Mouse (Mus musculus): ENCODE data around the gene Celf1. TPM values are rescaled to one million over a fixed set of nuclear protein-coding genes. Genes with fewer than 3 reads are reported as not detected.

The Celf1 gene
- total and polyA plus RNA-seq, 3 experiments: 29.7 to 69.7 (median 52.8) TPM

- H3K9me3 ChIP-seq (replicated peaks; ENCODE audit: low read length): no peaks in the 10 kb centered on the region
- peaks cover 0 to 46% of the 10 kb centered on the region in 2 experiments for H3K36me3 ChIP-seq (replicated peaks in 1 of 2; ENCODE audit: control insufficient read depth in 1 of 2, insufficient read depth in 1 of 2, low read length in 1 of 2)
- DNase-seq (ENCODE audit: extremely low read depth): peak; percentile 15
- dilution Hi-C loops (cut with MboI; ENCODE audit: extremely low pct_ligation_motif_present, extremely low pct_unique_long_range_greater_than_20kb, low sequenced_read_pairs) (no loop called here), in situ Hi-C loops (cut with MboI; ENCODE audit: low pct_ligation_motif_present, low pct_unique_long_range_greater_than_20kb, low sequenced_read_pairs) (no loop called here)
- H3K27me3 ChIP-seq (replicated peaks): no peaks in the 10 kb centered on the region
- no peak overlapping the region for H3K9ac ChIP-seq (ENCODE audit: insufficient read depth, low read depth)
- peaks cover 58% of the 10 kb centered on the region for H3K79me2 ChIP-seq (replicated peaks; ENCODE audit: control insufficient read depth, extremely low read depth, insufficient read depth, poor library complexity, severe bottlenecking)
- no peak overlapping the region for H3K4me2 ChIP-seq (ENCODE audit: insufficient read depth, low read depth, poor library complexity, severe bottlenecking)
- no peak overlapping the region for H3K27ac ChIP-seq (ENCODE audit: insufficient read depth, low read depth)
- no peak for TF ChIP-seq UBTF (IDR thresholded peaks at IDR 0.05; ENCODE audit: low read depth, low read length)
- TF ChIP-seq ZNF384 (IDR thresholded peaks at IDR 0.05; ENCODE audit: low read depth, low read length): no peak
- no peak for TF ChIP-seq TCF12 (IDR thresholded peaks at IDR 0.05; ENCODE audit: low read depth, low read length)
- TF ChIP-seq SIN3A (IDR thresholded peaks at IDR 0.05; ENCODE audit: low read length): no peak
- TF ChIP-seq NRF1 (IDR thresholded peaks at IDR 0.05; ENCODE audit: low read depth, low read length): no peak
- TF ChIP-seq USF2 (conservative IDR thresholded peaks at IDR 0.05; ENCODE audit: low read depth, low read length): no peak
- H3K4me1 ChIP-seq (ENCODE audit: control insufficient read depth in 1 of 2, insufficient read depth in 2 of 2): peaks cover 0 to 38% of the 10 kb centered on the region in 2 experiments; a peak in 2 of 4 replicates
- H3K4me3 ChIP-seq (replicated peaks in 1 of 3; ENCODE audit: low read depth in 2 of 3, low read length in 2 of 3, poor library complexity in 1 of 3): no peak overlapping the region
These were observed 35.1 kb downstream of the Celf1 start for GRCm38 (mm10) chr2:90975181-90975835.

- H3K4me3 ChIP-seq (replicated peaks in 1 of 3; ENCODE audit: low read depth in 2 of 3, low read length in 2 of 3, poor library complexity in 1 of 3): no peak overlapping the region
- dilution Hi-C loops (cut with MboI; ENCODE audit: extremely low pct_ligation_motif_present, extremely low pct_unique_long_range_greater_than_20kb, low sequenced_read_pairs): no loop called here
- H3K27ac ChIP-seq (ENCODE audit: insufficient read depth, low read depth): no peak overlapping the region
- in situ Hi-C loops (cut with MboI; ENCODE audit: low pct_ligation_motif_present, low pct_unique_long_range_greater_than_20kb, low sequenced_read_pairs): no loop called here
- H3K27me3 ChIP-seq (replicated peaks): no peaks in the 10 kb centered on the region
- DNase-seq (ENCODE audit: extremely low read depth): no peak
- H3K9ac ChIP-seq (ENCODE audit: insufficient read depth, low read depth): no peak overlapping the region
- peaks cover 54% of the 10 kb centered on the region for H3K79me2 ChIP-seq (replicated peaks; ENCODE audit: control insufficient read depth, extremely low read depth, insufficient read depth, poor library complexity, severe bottlenecking)
- TF ChIP-seq E2F4 (IDR thresholded peaks at IDR 0.05; ENCODE audit: insufficient replicate concordance, low read depth, low read length) (no peak), MAFK (IDR thresholded peaks at IDR 0.05; ENCODE audit: insufficient replicate concordance, low read length) (no peak), NELFE (IDR thresholded peaks at IDR 0.05; ENCODE audit: low read depth, low read length) (no peak), MXI1 (IDR thresholded peaks at IDR 0.05; ENCODE audit: low read depth, low read length) (no peak), HCFC1 (IDR thresholded peaks at IDR 0.05; ENCODE audit: low read depth, low read length) (no peak), ETS1 (conservative IDR thresholded peaks at IDR 0.05; ENCODE audit: low read depth, low read length) (no peak), MEF2A (IDR thresholded peaks at IDR 0.05; ENCODE audit: borderline replicate concordance, low read depth, low read length) (no peak), ZKSCAN1 (IDR thresholded peaks at IDR 0.05; ENCODE audit: borderline replicate concordance, low read depth, low read length) (no peak), IRF4 (IDR thresholded peaks at IDR 0.05; ENCODE audit: low read depth, low read length) (no peak)
- H3K36me3 ChIP-seq (replicated peaks in 1 of 2; ENCODE audit: control insufficient read depth in 1 of 2, insufficient read depth in 1 of 2, low read length in 1 of 2): peaks cover 0 to 45% of the 10 kb centered on the region in 2 experiments
- H3K4me2 ChIP-seq (ENCODE audit: insufficient read depth, low read depth, poor library complexity, severe bottlenecking): no peak overlapping the region
- peaks cover 0 to 36% of the 10 kb centered on the region in 2 experiments; a peak in 2 of 4 replicates for H3K4me1 ChIP-seq (ENCODE audit: control insufficient read depth in 1 of 2, insufficient read depth in 2 of 2)
- no peaks in the 10 kb centered on the region for H3K9me3 ChIP-seq (replicated peaks; ENCODE audit: low read length)
These were observed 36.4 kb downstream of the Celf1 start for GRCm38 (mm10) chr2:90976590-90976989.
